Mouse (Mus musculus): ENCODE measurements at regions not wholly inside any gene's neighbourhood (a gene's known extent, or its start where the extent isn't known, plus 50 kb on each side); places are given as distances from the start of the nearest gene placed in this dataset.
A peak's percentile ranks its signal among the peaks of the same experiment; 100 is the strongest.
"Not testable (repeated sequence)": the region's sequence is repeated elsewhere in the genome, so short reads cannot be mapped to it uniquely, and the experiment has no call there.

DNA sequence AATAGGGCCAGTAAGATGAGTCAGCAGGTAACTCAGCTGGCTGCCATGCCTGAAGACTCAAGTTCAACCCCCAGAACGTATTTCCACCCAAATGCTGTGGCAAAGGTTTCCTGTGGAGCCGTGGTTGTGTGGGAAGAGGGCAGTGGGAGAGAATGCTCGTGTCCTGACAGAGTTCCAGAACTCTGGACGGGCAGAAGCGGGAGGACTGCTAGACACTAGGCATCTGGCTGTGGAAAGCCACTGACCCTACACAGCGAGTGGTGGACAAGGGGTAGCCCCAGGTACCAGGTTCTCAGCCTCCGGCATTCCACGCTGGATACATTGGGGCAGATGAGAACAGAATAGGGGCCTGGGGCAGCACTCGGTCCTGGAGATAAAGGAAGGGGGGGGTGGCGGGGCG, 69.6 kb upstream of the Acsl3 start:
- DNase-seq, result no peak

DNA sequence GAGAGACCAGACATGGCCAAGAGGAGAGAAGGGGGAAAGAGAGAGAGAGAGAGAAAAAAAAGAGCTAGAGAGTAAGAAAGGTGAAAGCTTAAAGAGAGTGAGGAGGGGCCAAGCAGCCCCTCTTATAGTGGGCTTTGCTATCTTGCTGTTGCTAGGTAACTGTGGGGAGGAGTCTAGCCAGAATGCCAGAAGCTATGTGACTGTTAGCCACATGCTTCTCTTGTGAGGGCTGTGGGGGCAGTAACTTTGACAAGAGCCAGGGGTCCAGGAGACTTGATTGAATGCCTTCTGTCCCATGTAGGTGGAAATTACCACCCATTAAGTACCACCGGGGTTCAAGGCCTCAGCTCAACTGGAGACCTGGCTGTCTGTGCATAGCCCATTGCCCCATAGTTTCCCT, 69.0 kb upstream of the Acsl3 start:
- DNase-seq, result not testable (repeated sequence)

GRCm38 (mm10) chr1:78590558-78590957, 67.1 kb upstream of the Acsl3 start:
- DNase-seq, result no peak

DNA sequence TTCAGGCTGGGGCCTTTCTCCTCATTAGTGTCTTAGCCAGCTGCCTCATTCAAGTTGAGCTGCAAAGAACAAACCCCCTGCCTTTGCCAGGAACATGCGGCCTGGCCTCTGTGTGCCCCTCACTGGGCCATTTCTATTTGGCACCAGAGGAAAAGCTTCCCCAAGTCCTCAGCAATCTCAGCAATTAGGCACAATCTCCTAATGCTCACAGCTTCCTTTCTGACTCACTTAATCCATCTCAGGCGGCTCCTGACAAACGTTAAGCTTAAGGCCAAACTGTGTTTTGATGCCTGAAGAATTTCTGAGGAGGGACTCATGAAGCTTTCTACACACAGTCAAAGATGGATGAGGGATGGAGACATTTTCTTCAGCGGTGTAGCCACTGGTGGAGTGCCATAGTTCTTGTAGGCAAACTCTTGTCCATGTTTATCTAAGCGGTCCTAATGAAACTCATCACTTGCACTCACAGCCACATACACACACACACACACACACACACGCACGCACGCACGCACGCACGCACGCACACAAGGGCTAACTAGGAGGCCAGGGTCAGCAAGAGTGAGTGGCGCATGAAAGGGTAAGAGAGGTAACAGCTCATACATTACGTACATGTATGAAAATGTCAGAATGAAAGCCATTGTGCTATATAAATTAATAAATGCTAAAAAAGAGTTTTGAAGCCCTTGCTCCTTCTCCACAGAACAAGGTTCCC, 63.5 kb upstream of the Acsl3 start:
- DNase-seq, result no peak

DNA sequence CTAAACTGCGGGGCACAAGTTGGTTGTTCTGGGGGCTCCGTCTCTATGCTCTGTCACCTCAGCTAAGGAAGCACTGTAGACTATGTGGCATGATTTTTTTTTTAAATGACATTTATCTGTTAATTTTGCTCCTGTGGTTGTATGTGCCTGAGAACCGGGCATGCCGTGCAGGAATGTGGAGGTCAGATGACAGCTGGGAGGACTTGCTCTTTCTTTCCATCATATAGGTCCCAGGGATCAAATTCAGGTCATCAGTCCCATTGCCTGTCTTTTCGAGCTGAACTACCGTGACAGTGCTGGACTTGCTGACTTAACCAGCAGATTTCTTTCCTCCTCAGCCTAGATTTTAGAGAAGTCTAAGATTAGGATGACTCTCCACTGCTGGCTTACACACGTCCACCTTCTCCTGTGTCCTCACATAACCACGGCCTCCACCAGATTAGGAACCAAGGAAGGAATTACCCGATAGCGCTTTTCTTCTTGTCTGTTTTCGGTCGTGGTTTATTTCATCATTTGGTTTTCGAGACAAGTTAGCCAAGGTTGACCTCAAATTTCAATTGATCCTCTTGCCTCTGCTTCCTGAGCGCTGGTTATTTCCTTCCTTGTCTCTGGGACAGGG, 62.0 kb upstream of the Acsl3 start:
- no peak for DNase-seq

DNA sequence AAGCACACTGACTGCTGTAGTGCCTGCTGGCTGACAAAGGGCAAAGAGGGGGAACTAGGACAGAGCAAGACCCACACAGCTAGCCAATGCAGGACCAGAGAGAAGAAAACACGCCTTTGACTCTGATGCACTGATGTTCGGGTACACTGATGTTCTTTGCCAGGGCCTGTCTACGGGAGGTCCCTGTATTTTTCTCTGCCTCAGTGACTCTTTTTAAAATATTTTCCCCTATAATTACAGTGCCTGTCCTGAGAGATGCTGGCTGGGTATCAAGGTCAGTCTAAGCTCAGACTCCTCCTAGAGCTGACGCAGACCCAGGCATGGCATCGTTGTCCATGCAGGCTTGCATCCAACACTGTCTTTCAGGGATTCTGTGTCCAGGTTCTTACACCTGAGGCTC, 59.1 kb upstream of the Acsl3 start:
- peak; percentile 8 for DNase-seq

- no peak for DNase-seq
Measured at GRCm38 (mm10) chr1:78600666-78601065, 57.0 kb upstream of the Acsl3 start.

GRCm38 (mm10) chr1:78601568-78601967, 56.1 kb upstream of the Acsl3 start:
- no peak for DNase-seq

DNA sequence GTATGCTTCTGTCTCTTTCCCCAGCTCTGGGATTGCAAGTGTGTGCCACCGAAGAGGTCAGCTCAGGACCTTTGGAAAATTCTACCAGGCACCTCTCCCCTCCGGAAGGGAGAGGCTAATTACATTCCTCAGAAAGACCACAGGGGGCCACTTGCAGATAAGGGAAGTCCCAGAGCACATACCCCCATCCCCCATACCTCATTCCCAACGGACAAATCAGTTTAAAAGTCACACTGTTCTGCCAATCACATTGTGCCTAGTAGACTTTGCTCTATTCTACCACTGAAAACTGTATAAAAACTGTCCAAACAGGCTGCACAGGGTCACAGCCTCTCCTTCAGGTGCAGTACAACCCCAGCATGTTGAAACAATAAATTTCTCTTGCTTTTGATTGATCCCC, 55.6 kb upstream of the Acsl3 start:
- DNase-seq, result no peak

GRCm38 (mm10) chr1:78602885-78603284, 54.7 kb upstream of the Acsl3 start:
- no peak for DNase-seq

GRCm38 (mm10) chr1:78604820-78605550, 52.6 kb upstream of the Acsl3 start:
- no peak for DNase-seq

Data from adrenal gland, postnatal 10 days (tissue).